Mouse (Mus musculus) MEL (cell line): ENCODE data around the gene Majin. TPM values are rescaled to one million over a fixed set of nuclear protein-coding genes. Genes with fewer than 3 reads are reported as not detected.

Source experiments
- DNase-seq: peaks from one replicate; pipeline ENCODE4 v3.0.0; 2011; ENCODE audit warnings: low read depth, low spot score
- H3K27ac ChIP-seq: 2 replicates; pipeline ENCODE4 v1.5.1; 2012; ENCODE audit warnings: low read depth, mild to moderate bottlenecking, control low read depth, low read length, moderate library complexity; ENCODE audit not compliant: control insufficient read depth
- H3K27me3 ChIP-seq, 2 experiments: fragments of 150-350 bp in 1 of 2; sonication (generic) in 1 of 2; 2 replicates each; pipeline ENCODE4 v1.6.1; 2012; ENCODE audit warnings: low read length in 2 of 2, mild to moderate bottlenecking in 2 of 2, improper control_type of control experiment in 1 of 2, moderate library complexity in 1 of 2; ENCODE audit not compliant: insufficient read depth in 2 of 2, control insufficient read depth in 1 of 2
- H3K36me3 ChIP-seq, 2 experiments: 2 replicates each; pipeline ENCODE4 v1.6.1; 2012 to 2014; ENCODE audit warnings: low read length in 2 of 2, improper control_type of control experiment in 1 of 2, inconsistent platforms in 1 of 2, mild to moderate bottlenecking in 1 of 2; ENCODE audit not compliant: insufficient read depth in 2 of 2, control insufficient read depth in 1 of 2
- H3K4me1 ChIP-seq, 2 experiments: fragments of 150-350 bp in 1 of 2; sonication (generic) in 1 of 2; 2 replicates each; pipeline ENCODE4 v1.6.1; 2012; ENCODE audit warnings: low read length in 2 of 2, improper control_type of control experiment in 1 of 2, mild to moderate bottlenecking in 1 of 2; ENCODE audit not compliant: insufficient read depth in 2 of 2, control insufficient read depth in 1 of 2
- H3K4me3 ChIP-seq, 2 experiments: fragments of 150-350 bp in 1 of 2; sonication (generic) in 1 of 2; 2 replicates each; pipeline ENCODE4 v1.5.1; 2012; ENCODE audit warnings: low read depth in 2 of 2, low read length in 2 of 2, mild to moderate bottlenecking in 2 of 2, moderate library complexity in 2 of 2, control low read depth in 1 of 2, improper control_type of control experiment in 1 of 2; ENCODE audit not compliant: control insufficient read depth in 1 of 2, insufficient read depth in 1 of 2
- H3K79me2 ChIP-seq: 2 replicates; pipeline ENCODE4 v1.6.1; 2012; ENCODE audit warnings: mild to moderate bottlenecking, low read length, moderate library complexity; ENCODE audit not compliant: control insufficient read depth, poor library complexity, insufficient read depth
- H3K9ac ChIP-seq: 2 replicates; pipeline ENCODE4 v1.6.1; 2012; ENCODE audit warnings: low read depth, mild to moderate bottlenecking, control low read depth, low read length, moderate library complexity; ENCODE audit not compliant: control insufficient read depth, poor library complexity, severe bottlenecking
- H3K9me3 ChIP-seq: fragments of 150-350 bp; sonication (generic); replicated peaks from 2 replicates; pipeline ENCODE4 v1.6.1; 2012; ENCODE audit warnings: mild to moderate bottlenecking, low read length, improper control_type of control experiment, moderate library complexity; ENCODE audit not compliant: insufficient read depth
- BHLHE40 ChIP-seq: IDR thresholded peaks from 2 replicates; pipeline ENCODE4 v1.6.1; 2012; ENCODE audit warnings: low read depth, mild to moderate bottlenecking, inconsistent platforms, low read length, improper control_type of control experiment, borderline replicate concordance
- CHD1 ChIP-seq: IDR thresholded peaks from 2 replicates; pipeline ENCODE4 v1.6.1; 2012; ENCODE audit warnings: low read depth, mild to moderate bottlenecking, inconsistent platforms, low read length, improper control_type of control experiment
- CHD2 ChIP-seq: IDR thresholded peaks from 2 replicates; pipeline ENCODE4 v1.6.1; 2011; ENCODE audit warnings: low read length, improper control_type of control experiment
- CTCF ChIP-seq, 3 experiments: IDR thresholded peaks in 2 of 3; conservative IDR thresholded peaks in 1 of 3; 2 replicates each; pipeline ENCODE4 v1.5.1; 2011 to 2012; ENCODE audit warnings: low read length in 3 of 3, low read depth in 2 of 3, mild to moderate bottlenecking in 2 of 3, improper control_type of control experiment in 1 of 3, inconsistent platforms in 1 of 3, mixed read lengths in 1 of 3, moderate library complexity in 1 of 3; ENCODE audit not compliant: control insufficient read depth in 1 of 3, insufficient read depth in 1 of 3, poor library complexity in 1 of 3, severe bottlenecking in 1 of 3
- ELF1 ChIP-seq: IDR thresholded peaks from 2 replicates; pipeline ENCODE4 v1.6.1; 2014; ENCODE audit warnings: low read depth, mild to moderate bottlenecking, inconsistent platforms, low read length, improper control_type of control experiment, moderate library complexity
- EP300 ChIP-seq, 2 experiments: IDR thresholded peaks; 2 replicates each; pipeline ENCODE4 v1.6.1; 2011; ENCODE audit warnings: improper control_type of control experiment in 2 of 2, low read length in 2 of 2, low read depth in 1 of 2, mild to moderate bottlenecking in 1 of 2
- GABPA ChIP-seq: IDR thresholded peaks from 2 replicates; pipeline ENCODE4 v1.6.1; 2012; ENCODE audit warnings: low read depth, mild to moderate bottlenecking, inconsistent platforms, low read length, improper control_type of control experiment, moderate library complexity
- GATA1 ChIP-seq: IDR thresholded peaks from 2 replicates; pipeline ENCODE4 v1.6.1; 2011; ENCODE audit warnings: low read depth, low read length, improper control_type of control experiment
- HCFC1 ChIP-seq: IDR thresholded peaks from 2 replicates; pipeline ENCODE4 v1.6.1; 2012; ENCODE audit warnings: low read depth, mild to moderate bottlenecking, inconsistent platforms, low read length, improper control_type of control experiment, moderate library complexity
- JUND ChIP-seq: IDR thresholded peaks from 2 replicates; pipeline ENCODE4 v1.6.1; 2011; ENCODE audit warnings: low read depth, mild to moderate bottlenecking, improper control_type of control experiment, low read length
- MAFK ChIP-seq: IDR thresholded peaks from 2 replicates; pipeline ENCODE4 v1.6.1; 2011; ENCODE audit warnings: low read depth, mild to moderate bottlenecking, low read length, improper control_type of control experiment, borderline replicate concordance
- MEF2A ChIP-seq: IDR thresholded peaks from 2 replicates; pipeline ENCODE4 v1.6.1; 2014; ENCODE audit warnings: low read depth, mild to moderate bottlenecking, inconsistent platforms, low read length, improper control_type of control experiment; ENCODE audit not compliant: poor library complexity, insufficient replicate concordance, severe bottlenecking; ENCODE audit errors: extremely low read depth
- MXI1 ChIP-seq: IDR thresholded peaks from 2 replicates; pipeline ENCODE4 v1.6.1; 2011; ENCODE audit warnings: mild to moderate bottlenecking, low read depth, low read length, improper control_type of control experiment
- MYC ChIP-seq: IDR thresholded peaks from 2 replicates; pipeline ENCODE4 v1.6.1; 2011; ENCODE audit warnings: low read depth, mild to moderate bottlenecking, low read length, improper control_type of control experiment, moderate library complexity
- NELFE ChIP-seq: IDR thresholded peaks from 2 replicates; pipeline ENCODE4 v1.6.1; 2011; ENCODE audit warnings: low read depth, low read length, improper control_type of control experiment
- NRF1 ChIP-seq: IDR thresholded peaks from 2 replicates; pipeline ENCODE4 v1.6.1; 2014; ENCODE audit warnings: low read depth, mild to moderate bottlenecking, inconsistent platforms, low read length, improper control_type of control experiment, moderate library complexity; ENCODE audit not compliant: poor library complexity, insufficient read depth, severe bottlenecking
- POLR2A ChIP-seq, 2 experiments: IDR thresholded peaks; 2 replicates each; pipeline ENCODE4 v1.6.1; 2011 to 2012; ENCODE audit warnings: low read length in 2 of 2, mild to moderate bottlenecking in 2 of 2, control low read depth in 1 of 2, improper control_type of control experiment in 1 of 2, low read depth in 1 of 2, moderate library complexity in 1 of 2; ENCODE audit not compliant: control insufficient read depth in 1 of 2, insufficient read depth in 1 of 2, poor library complexity in 1 of 2
- POLR2AphosphoS5 ChIP-seq: IDR thresholded peaks from 2 replicates; pipeline ENCODE4 v1.6.1; 2012; ENCODE audit warnings: low read depth, borderline replicate concordance, mild to moderate bottlenecking, inconsistent platforms, low read length, moderate library complexity, mixed read lengths
- SIN3A ChIP-seq: IDR thresholded peaks from 2 replicates; pipeline ENCODE4 v1.6.1; 2012; ENCODE audit warnings: low read length, improper control_type of control experiment, inconsistent platforms
- SMC3 ChIP-seq: IDR thresholded peaks from 2 replicates; pipeline ENCODE4 v1.6.1; 2011; ENCODE audit warnings: low read depth, low read length, improper control_type of control experiment
- TAL1 ChIP-seq: IDR thresholded peaks from 2 replicates; pipeline ENCODE4 v1.6.1; 2012; ENCODE audit warnings: mild to moderate bottlenecking, inconsistent platforms, low read length, moderate library complexity, mixed read lengths
- UBTF ChIP-seq: IDR thresholded peaks from 2 replicates; pipeline ENCODE4 v1.6.1; 2012; ENCODE audit warnings: low read depth, mild to moderate bottlenecking, inconsistent platforms, low read length, improper control_type of control experiment, moderate library complexity, borderline replicate concordance; ENCODE audit not compliant: insufficient read depth
- USF2 ChIP-seq, 2 experiments: IDR thresholded peaks; 2 replicates each; pipeline ENCODE4 v1.6.1; 2011 to 2012; ENCODE audit warnings: improper control_type of control experiment in 2 of 2, low read length in 2 of 2, borderline replicate concordance in 1 of 2, inconsistent platforms in 1 of 2, low read depth in 1 of 2, mild to moderate bottlenecking in 1 of 2; ENCODE audit not compliant: insufficient read depth in 1 of 2
- ZC3H11A ChIP-seq: IDR thresholded peaks from 2 replicates; pipeline ENCODE4 v1.6.1; 2012; ENCODE audit warnings: low read depth, mild to moderate bottlenecking, inconsistent platforms, low read length, improper control_type of control experiment
- ZKSCAN1 ChIP-seq: IDR thresholded peaks from 2 replicates; pipeline ENCODE4 v1.6.1; 2012; ENCODE audit warnings: low read depth, mild to moderate bottlenecking, inconsistent platforms, low read length, improper control_type of control experiment, moderate library complexity
- ZMIZ1 ChIP-seq: IDR thresholded peaks from 2 replicates; pipeline ENCODE4 v1.6.1; 2012; ENCODE audit warnings: low read depth, mild to moderate bottlenecking, inconsistent platforms, low read length, improper control_type of control experiment, moderate library complexity
- polyA plus RNA-seq, 2 experiments: library from polyadenylated mRNA; stranded (reverse) in 1 of 2; unstranded in 1 of 2; fragments of >175 nt in 1 of 2; fragments of >200 nt in 1 of 2; gene quantifications; 2 replicates each; pipeline versions ENCODE4 v1.2.1 to v1.2.4; 2012; ENCODE audit warnings: low replicate concordance in 2 of 2, low read depth in 1 of 2; ENCODE audit not compliant: insufficient read length in 2 of 2, insufficient read depth in 1 of 2, missing spikeins in 1 of 2
- total RNA-seq: library from RNA; depleted of rRNA; stranded (reverse); fragments of 300-350 nt; gene quantifications from 2 replicates; pipeline ENCODE4 v1.2.3, GENCODE M21; 2012

Majin gene
- total and polyA plus RNA-seq, 3 experiments = not detected

GRCm38 (mm10) chr19:6204265-6204664 is 20.1 kb downstream of the Majin start:
- no peak for TF ChIP-seq MEF2A
- TF ChIP-seq HCFC1 = no peak
- no peak for TF ChIP-seq CHD1
- TF ChIP-seq GATA1 = no peak
- TF ChIP-seq MAFK = no peak
- no peak for TF ChIP-seq POLR2AphosphoS5
- TF ChIP-seq NELFE = no peak
- TF ChIP-seq USF2 (IDR thresholded peaks at IDR 0.05; ENCODE audit: borderline replicate concordance in 1 of 2, insufficient read depth in 1 of 2, low read depth in 1 of 2, low read length in 2 of 2) = no peak
- TF ChIP-seq CTCF (IDR thresholded peaks at IDR 0.05 in 2 of 3, conservative IDR thresholded peaks at IDR 0.05 in 1 of 3; ENCODE audit: control insufficient read depth in 1 of 3, insufficient read depth in 1 of 3, low read depth in 2 of 3, low read length in 3 of 3, poor library complexity in 1 of 3, severe bottlenecking in 1 of 3) = no peak
- no peak for TF ChIP-seq BHLHE40
- no peak for TF ChIP-seq UBTF
- TF ChIP-seq TAL1 = no peak
- no peak for TF ChIP-seq GABPA
- no peak for TF ChIP-seq SMC3
- TF ChIP-seq MXI1 = no peak
- no peak for TF ChIP-seq SIN3A
- no peak for TF ChIP-seq ELF1
- TF ChIP-seq ZC3H11A = no peak
- TF ChIP-seq, all 39 proteins: peak for 0
- Histone ChIP-seq H3K27ac (no peak overlapping the region), H3K9me3 (no peaks in the 10 kb centered on the region), H3K27me3 (peaks cover 2 to 3% of the 10 kb centered on the region in 2 experiments; a peak in 3 of 4 replicates), H3K4me3 (no peak overlapping the region), H3K79me2 (no peaks in the 10 kb centered on the region), H3K9ac (no peak overlapping the region), H3K4me1 (no peaks in the 10 kb centered on the region), H3K36me3 (no peaks in the 10 kb centered on the region)
- no peak for DNase-seq

GRCm38 (mm10) chr19:6206716-6207115 is 22.5 kb downstream of the Majin start:
- no peaks in the 10 kb centered on the region for H3K79me2 ChIP-seq
- no peaks in the 10 kb centered on the region for H3K9me3 ChIP-seq
- no peaks in the 10 kb centered on the region for H3K36me3 ChIP-seq
- no peak for DNase-seq
- H3K4me1 ChIP-seq = no peaks in the 10 kb centered on the region
- no peak overlapping the region for H3K27ac ChIP-seq
- H3K27me3 ChIP-seq = peaks cover 2 to 3% of the 10 kb centered on the region in 2 experiments; a peak in 3 of 4 replicates
- no peak for TF ChIP-seq GABPA
- TF ChIP-seq POLR2A (IDR thresholded peaks at IDR 0.05; ENCODE audit: control insufficient read depth in 1 of 2, insufficient read depth in 1 of 2, low read depth in 1 of 2, low read length in 2 of 2, poor library complexity in 1 of 2) = no peak
- no peak for TF ChIP-seq ZMIZ1
- TF ChIP-seq JUND = no peak
- TF ChIP-seq BHLHE40 = no peak
- TF ChIP-seq CHD2 = no peak
- TF ChIP-seq NRF1 = no peak
- no peak for TF ChIP-seq HCFC1
- TF ChIP-seq POLR2AphosphoS5 = no peak
- TF ChIP-seq MYC = no peak
- TF ChIP-seq GATA1 = no peak
- no peak for TF ChIP-seq ELF1
- no peak for TF ChIP-seq EP300 (IDR thresholded peaks at IDR 0.05; ENCODE audit: low read depth in 1 of 2, low read length in 2 of 2)
- TF ChIP-seq UBTF = no peak
- TF ChIP-seq CHD1 = no peak
- TF ChIP-seq ZKSCAN1 = no peak
- H3K9ac ChIP-seq = no peak overlapping the region
- no peak overlapping the region for H3K4me3 ChIP-seq
